Mouse (Mus musculus) heart, embryonic 16.5 days (tissue): ENCODE measurements around the gene Elp5. TPM values are rescaled to one million over a fixed set of nuclear protein-coding genes. Genes with fewer than 3 reads are reported as not detected.

ENCODE experiments used
- ATAC-seq: fragments of 200-750 bp; cut with Nextera tagmentation; replicated peaks from 2 replicates; pipeline ENCODE4 v1.8.0; 2017; ENCODE audit warnings: moderate number of reproducible peaks; ENCODE audit not compliant: insufficient read depth, low FRiP score; ENCODE audit errors: extremely low read depth
- H3K27ac ChIP-seq: fragments of 300-500 bp; sonication (generic); 2 replicates; pipeline ENCODE4 v1.5.1; 2014; ENCODE audit warnings: mild to moderate bottlenecking, low read length, control low read depth, moderate library complexity
- H3K27me3 ChIP-seq: fragments of 300-500 bp; sonication (generic); 2 replicates; pipeline ENCODE4 v1.6.1; 2014; ENCODE audit warnings: low read length, mixed read lengths; ENCODE audit not compliant: control insufficient read depth, insufficient read depth
- H3K36me3 ChIP-seq: fragments of 300-500 bp; sonication (generic); 2 replicates; pipeline ENCODE4 v1.6.1; 2014; ENCODE audit not compliant: control insufficient read depth, insufficient read depth
- H3K4me1 ChIP-seq: fragments of 300-500 bp; sonication (generic); 2 replicates; pipeline ENCODE4 v1.6.1; 2014; ENCODE audit warnings: low read length, mixed read lengths; ENCODE audit not compliant: control insufficient read depth, insufficient read depth
- H3K4me2 ChIP-seq: fragments of 300-500 bp; sonication (generic); 2 replicates; pipeline ENCODE4 v1.6.1; 2014; ENCODE audit warnings: low read depth, mild to moderate bottlenecking, control low read depth, low read length
- H3K4me3 ChIP-seq: fragments of 300-500 bp; sonication (generic); 2 replicates; pipeline ENCODE4 v1.5.1; 2014; ENCODE audit warnings: mild to moderate bottlenecking, control low read depth, low read length
- H3K9ac ChIP-seq: fragments of 300-500 bp; sonication (generic); 2 replicates; pipeline ENCODE4 v1.6.1; 2014; ENCODE audit warnings: low read length, control low read depth
- H3K9me3 ChIP-seq: fragments of 300-500 bp; sonication (generic); replicated peaks from 2 replicates; pipeline ENCODE4 v1.6.1; 2016; ENCODE audit warnings: low read length; ENCODE audit not compliant: control insufficient read depth
- WGBS: fragments of 180-500 bp; shearing (Covaris S2); extraction: QIAGEN DNeasy Blood & Tissue Kit; methylation state at CpG from one replicate; pipeline ENCODE4 v1.1.7; 2014; 5-methylcytosine and 5-hydroxymethylcytosine counted together
- microRNA counts: library from miRNA; unstranded; fragments of <30 nt; microRNA quantifications from one replicate; lab custom pipeline; 2016
- microRNA-seq: library from miRNA; unstranded; fragments of <30 nt; microRNA quantifications from one replicate; pipeline ENCODE4, GENCODE M21; 2017
- polyA plus RNA-seq: library from polyadenylated mRNA; unstranded; fragments of >200 nt; fragmentation: Nextera tagmentation; extraction: Ambion mirVana; gene quantifications from 2 replicates; pipeline ENCODE4 v1.2.1, GENCODE M21; 2015

The Elp5 gene
- polyA plus RNA-seq, 1 experiment from 2014 or later, result 111 TPM

- Histone ChIP-seq H3K27ac (peak overlapping the region; percentile 97), H3K4me1 (peaks cover 34% of the 10 kb centered on the region), H3K36me3 (peaks cover 32% of the 10 kb centered on the region), H3K9ac (peak overlapping the region; percentile 98), H3K4me2 (peak overlapping the region; percentile 98), H3K9me3 (no peaks in the 10 kb centered on the region), H3K27me3 (no peaks in the 10 kb centered on the region), H3K4me3 (peak overlapping the region; percentile 91)
- under 1% methylated on average over 17 of the region's 17 CpGs for WGBS
- ATAC-seq, result peak; percentile 11; the same call in 1 of the 2 replicates
Measured at GRCm38 (mm10) chr11:69919661-69920265, 62.6 kb downstream of the Elp5 start.

DNA sequence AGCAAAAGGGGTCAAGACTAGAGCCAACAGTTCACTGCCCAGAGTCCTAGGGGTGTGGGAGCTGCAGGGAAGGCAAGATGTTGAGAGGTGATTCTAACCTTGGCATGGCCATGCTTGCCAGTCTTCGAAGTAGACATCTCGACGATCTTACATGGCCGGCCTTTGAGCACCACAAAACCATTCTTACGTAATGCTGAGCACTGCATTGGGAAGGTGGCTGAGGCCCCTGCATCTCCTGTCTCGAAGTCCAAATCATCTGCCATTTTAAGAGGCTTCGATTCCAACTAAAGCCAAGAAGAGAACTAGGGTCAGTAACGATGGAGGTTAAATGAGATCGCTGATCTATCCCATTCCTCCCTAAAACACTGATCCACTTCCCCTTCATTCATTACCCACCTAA lies 63.3 kb downstream of the Elp5 start:
- Histone ChIP-seq H3K4me2 (peak overlapping the region; percentile 98), H3K4me1 (peaks cover 39% of the 10 kb centered on the region), H3K36me3 (peaks cover 32% of the 10 kb centered on the region), H3K9me3 (no peaks in the 10 kb centered on the region), H3K4me3 (peak overlapping the region; percentile 91), H3K9ac (peak overlapping the region; percentile 98), H3K27me3 (no peaks in the 10 kb centered on the region), H3K27ac (peak overlapping the region; percentile 97)
- ATAC-seq, result no peak
- 77% methylated on average over 9 of the region's 9 CpGs for WGBS

MicroRNA genes within 50 kb of the gene (microRNA counts, 519-probe panel; counts per million panel counts)
- not detected for microRNA mmu-miR-324-3p (lab: Ali Mortazavi, UCI)
- 2,632 counts per million, percentile 66 among the panel's probes with 10 or more counts for microRNA mmu-miR-324-5p (lab: Ali Mortazavi, UCI)

Small RNA genes within 50 kb of the gene (microRNA-seq; reads per million reads assigned to microRNA genes)
- gene Gm44349, result not detected
- gene Mir324, result 2,192 reads per million, percentile 84 among the genes with 10 or more reads in this experiment

Other genes with a start within 250 kb of the Elp5 start
- 13.8 and 16.9 TPM in 2 replicates for gene Polr2a, start 223.9 kb downstream of the Elp5 start, polyA plus RNA-seq
- gene Slc35g3, start 220.5 kb downstream of the Elp5 start, polyA plus RNA-seq, result 0.16 and 0.18 TPM in 2 replicates
- gene Zbtb4, start 216.6 kb downstream of the Elp5 start, polyA plus RNA-seq, result 3.6 TPM in 2 replicates
- 5.8 and 6.0 TPM in 2 replicates for gene Chrnb1, start 186.6 kb downstream of the Elp5 start, polyA plus RNA-seq
- gene Fgf11, start 180.7 kb downstream of the Elp5 start, polyA plus RNA-seq, result 2.2 and 3.0 TPM in 2 replicates
- gene Tmem102, start 176.9 kb downstream of the Elp5 start, polyA plus RNA-seq, result 3.1 TPM in 2 replicates
- not detected in 2 replicates for gene Gm39566, start 167.2 kb downstream of the Elp5 start, polyA plus RNA-seq
- not detected in 2 replicates for gene Spem2, start 164.1 kb downstream of the Elp5 start, polyA plus RNA-seq
- not detected in 2 replicates for gene Spem1, start 160.3 kb downstream of the Elp5 start, polyA plus RNA-seq
- 1.6 and 2.0 TPM in 2 replicates for gene Nlgn2, start 144.7 kb downstream of the Elp5 start, polyA plus RNA-seq
- 258 and 323 TPM in 2 replicates for gene Tmem256, start 144.0 kb downstream of the Elp5 start, polyA plus RNA-seq
- gene Plscr3, start 136.1 kb downstream of the Elp5 start, polyA plus RNA-seq, result 72.1 and 74.9 TPM in 2 replicates
- gene Tnk1, start 123.8 kb downstream of the Elp5 start, polyA plus RNA-seq, result 0.26 and 0.90 TPM in 2 replicates
- gene Tmem95, start 104.5 kb downstream of the Elp5 start, polyA plus RNA-seq, result not detected in 2 replicates
- 3.9 and 4.3 TPM in 2 replicates for gene Kctd11, start 101.1 kb downstream of the Elp5 start, polyA plus RNA-seq
- gene Acap1, start 87.0 kb downstream of the Elp5 start, polyA plus RNA-seq, result 10.8 and 19.9 TPM in 2 replicates
- 4.1 and 4.4 TPM in 2 replicates for gene 2810408A11Rik, start 81.5 kb downstream of the Elp5 start, polyA plus RNA-seq
- gene Neurl4, start 81.4 kb downstream of the Elp5 start, polyA plus RNA-seq, result 7.4 and 8.7 TPM in 2 replicates
- 50.1 and 51.2 TPM in 2 replicates for gene Gps2, start 68.6 kb downstream of the Elp5 start, polyA plus RNA-seq
- 1,137 and 1,317 TPM in 2 replicates for gene Eif5a, start 60.6 kb downstream of the Elp5 start, polyA plus RNA-seq
- gene Ybx2, start 46.7 kb downstream of the Elp5 start, polyA plus RNA-seq, result 5.3 and 7.3 TPM in 2 replicates
- gene Slc2a4, start 34.3 kb downstream of the Elp5 start, polyA plus RNA-seq, result 56.1 and 58.4 TPM in 2 replicates
- gene Cldn7, start 17.7 kb downstream of the Elp5 start, polyA plus RNA-seq, result 7.5 and 14.4 TPM in 2 replicates
- gene Ctdnep1, start 1.4 kb downstream of the Elp5 start, polyA plus RNA-seq, result 23.9 and 25.0 TPM in 2 replicates
- gene Gabarap, start 8.6 kb upstream of the Elp5 start, polyA plus RNA-seq, result 421 and 428 TPM in 2 replicates
- gene Phf23, start 13.3 kb upstream of the Elp5 start, polyA plus RNA-seq, result 42.0 and 43.9 TPM in 2 replicates
- 17.1 and 19.2 TPM in 2 replicates for gene Dvl2, start 18.1 kb upstream of the Elp5 start, polyA plus RNA-seq
- 276 and 298 TPM in 2 replicates for gene Acadvl, start 32.9 kb upstream of the Elp5 start, polyA plus RNA-seq
- 4.6 and 4.7 TPM in 2 replicates for gene Dlg4, start 34.4 kb upstream of the Elp5 start, polyA plus RNA-seq
- gene Asgr1, start 71.6 kb upstream of the Elp5 start, polyA plus RNA-seq, result not detected in 2 replicates
- gene Asgr2, start 110.1 kb upstream of the Elp5 start, polyA plus RNA-seq, result 0.22 TPM in 1 of 2 replicates, not detected in the other
- gene Mgl2, start 147.8 kb upstream of the Elp5 start, polyA plus RNA-seq, result 0.64 and 1.1 TPM in 2 replicates
- 0.51 and 1.1 TPM in 2 replicates for gene Clec10a, start 173.7 kb upstream of the Elp5 start, polyA plus RNA-seq
- 0.33 and 0.41 TPM in 2 replicates for gene Slc16a11, start 230.2 kb upstream of the Elp5 start, polyA plus RNA-seq
- gene Slc16a13, start 238.5 kb upstream of the Elp5 start, polyA plus RNA-seq, result 5.0 and 5.6 TPM in 2 replicates
- 18.1 and 20.2 TPM in 2 replicates for gene Bcl6b, start 247.3 kb upstream of the Elp5 start, polyA plus RNA-seq